Mouse (Mus musculus) limb, embryonic 11.5 days (tissue): ENCODE measurements around the gene Schip1. TPM values are rescaled to one million over a fixed set of nuclear protein-coding genes. Genes with fewer than 3 reads are reported as not detected.

Source experiments
- ATAC-seq: fragments of 200-750 bp; cut with Nextera tagmentation; 2 replicates; pipeline ENCODE4 v1.8.0; 2017; ENCODE audit warnings: low read depth; ENCODE audit not compliant: insufficient number of reproducible peaks, low FRiP score, low TSS enrichment
- DNase-seq: peaks from one replicate; pipeline ENCODE4 v3.0.0-alpha.2; 2015; ENCODE audit warnings: low spot score
- H3K27ac ChIP-seq: fragments of 300-500 bp; sonication (generic); replicated peaks from 2 replicates; pipeline ENCODE4 v1.5.1; 2014; ENCODE audit warnings: low read depth, mild to moderate bottlenecking, low read length
- H3K27me3 ChIP-seq: fragments of 300-500 bp; sonication (generic); 2 replicates; pipeline ENCODE4 v1.6.1; 2014; ENCODE audit warnings: mild to moderate bottlenecking, low read length, mixed read lengths; ENCODE audit not compliant: control insufficient read depth, insufficient read depth
- H3K36me3 ChIP-seq: fragments of 300-500 bp; sonication (generic); 2 replicates; pipeline ENCODE4 v1.6.1; 2014; ENCODE audit warnings: mild to moderate bottlenecking, low read length, moderate library complexity, mixed read lengths; ENCODE audit not compliant: control insufficient read depth, insufficient read depth
- H3K4me1 ChIP-seq: fragments of 300-500 bp; sonication (generic); 2 replicates; pipeline ENCODE4 v1.6.1; 2014; ENCODE audit warnings: low read length, mixed read lengths; ENCODE audit not compliant: control insufficient read depth, insufficient read depth
- H3K4me2 ChIP-seq: fragments of 300-500 bp; sonication (generic); 2 replicates; pipeline ENCODE4 v1.6.1; 2014; ENCODE audit warnings: low read depth, mild to moderate bottlenecking, moderate library complexity; ENCODE audit not compliant: severe bottlenecking
- H3K4me3 ChIP-seq: fragments of 300-500 bp; sonication (generic); 2 replicates; pipeline ENCODE4 v1.5.1; 2014; ENCODE audit warnings: low read depth, low read length
- H3K9ac ChIP-seq: fragments of 300-500 bp; sonication (generic); 2 replicates; pipeline ENCODE4 v1.6.1; 2014; ENCODE audit warnings: mild to moderate bottlenecking, low read length
- H3K9me3 ChIP-seq: fragments of 300-500 bp; sonication (generic); 2 replicates; pipeline ENCODE4 v1.6.1; 2016; ENCODE audit warnings: low read length; ENCODE audit not compliant: control insufficient read depth
- WGBS: fragments of 180-500 bp; shearing (Covaris S2); extraction: QIAGEN DNeasy Blood & Tissue Kit; methylation state at CpG from one replicate; pipeline ENCODE4 v1.1.7; 2014; 5-methylcytosine and 5-hydroxymethylcytosine counted together
- polyA plus RNA-seq: library from polyadenylated mRNA; unstranded; fragments of >200 nt; fragmentation: Nextera tagmentation; extraction: Ambion mirVana; gene quantifications from 2 replicates; pipeline ENCODE4 v1.2.1, GENCODE M21; 2014

The Schip1 gene
- polyA plus RNA-seq, 1 experiment from 2014 or later = 34.9 TPM

GRCm38 (mm10) chr3:68305647-68306046 is 241.0 kb downstream of the Schip1 start:
- Histone ChIP-seq H3K9me3 (no peaks in the 10 kb centered on the region), H3K9ac (no peak overlapping the region), H3K4me1 (no peaks in the 10 kb centered on the region), H3K36me3 (no peaks in the 10 kb centered on the region), H3K4me3 (no peak overlapping the region), H3K27me3 (no peaks in the 10 kb centered on the region), H3K4me2 (no peak overlapping the region), H3K27ac (no peak overlapping the region)
- ATAC-seq (no peak), DNase-seq (no peak)
- WGBS = 40% methylated on average over 1 of the region's 1 CpGs

GRCm38 (mm10) chr3:68306726-68307125 is 242.1 kb downstream of the Schip1 start:
- Histone ChIP-seq H3K4me3 (no peak overlapping the region), H3K9ac (no peak overlapping the region), H3K4me2 (no peak overlapping the region), H3K36me3 (no peaks in the 10 kb centered on the region), H3K27me3 (no peaks in the 10 kb centered on the region), H3K4me1 (no peaks in the 10 kb centered on the region), H3K9me3 (no peaks in the 10 kb centered on the region), H3K27ac (no peak overlapping the region)
- WGBS = 51% methylated on average over 4 of the region's 4 CpGs
- no peak for DNase-seq
- ATAC-seq = no peak

GRCm38 (mm10) chr3:68325575-68325974 is 261.0 kb downstream of the Schip1 start:
- 82% methylated on average over 6 of the region's 6 CpGs for WGBS
- H3K4me1 ChIP-seq = no peaks in the 10 kb centered on the region
- no peak overlapping the region for H3K9ac ChIP-seq
- H3K36me3 ChIP-seq = no peaks in the 10 kb centered on the region
- no peaks in the 10 kb centered on the region for H3K9me3 ChIP-seq
- no peak overlapping the region for H3K4me3 ChIP-seq
- ATAC-seq = no peak
- H3K27ac ChIP-seq = no peak overlapping the region
- no peak overlapping the region for H3K4me2 ChIP-seq
- DNase-seq = no peak
- H3K27me3 ChIP-seq = no peaks in the 10 kb centered on the region

GRCm38 (mm10) chr3:68332515-68332914 is 267.9 kb downstream of the Schip1 start:
- no peak overlapping the region for H3K9ac ChIP-seq
- H3K4me1 ChIP-seq = no peaks in the 10 kb centered on the region
- DNase-seq (no peak), ATAC-seq (no peak)
- WGBS = 38% methylated on average over 2 of the region's 2 CpGs
- no peaks in the 10 kb centered on the region for H3K36me3 ChIP-seq
- H3K4me3 ChIP-seq = no peak overlapping the region
- H3K27me3 ChIP-seq = no peaks in the 10 kb centered on the region
- no peaks in the 10 kb centered on the region for H3K9me3 ChIP-seq
- H3K4me2 ChIP-seq = no peak overlapping the region
- no peak overlapping the region for H3K27ac ChIP-seq

GRCm38 (mm10) chr3:68335501-68335900 is 270.9 kb downstream of the Schip1 start:
- WGBS = 92% methylated on average over 4 of the region's 4 CpGs
- H3K36me3 ChIP-seq = no peaks in the 10 kb centered on the region
- DNase-seq = no peak
- no peaks in the 10 kb centered on the region for H3K4me1 ChIP-seq
- no peak for ATAC-seq
- no peak overlapping the region for H3K9ac ChIP-seq
- no peaks in the 10 kb centered on the region for H3K27me3 ChIP-seq
- H3K4me2 ChIP-seq = no peak overlapping the region
- H3K27ac ChIP-seq = no peak overlapping the region
- H3K9me3 ChIP-seq = no peaks in the 10 kb centered on the region
- H3K4me3 ChIP-seq = no peak overlapping the region

- H3K27ac ChIP-seq = no peak overlapping the region
- ATAC-seq (no peak), DNase-seq (no peak)
- H3K27me3 ChIP-seq = no peaks in the 10 kb centered on the region
- 62% methylated on average over 6 of the region's 6 CpGs for WGBS
- H3K4me2 ChIP-seq = no peak overlapping the region
- peaks cover 6% of the 10 kb centered on the region; the same call in 1 of the 2 replicates for H3K4me1 ChIP-seq
- H3K4me3 ChIP-seq = no peak overlapping the region
- no peaks in the 10 kb centered on the region for H3K36me3 ChIP-seq
- H3K9ac ChIP-seq = no peak overlapping the region
- no peaks in the 10 kb centered on the region; the same call in 1 of the 2 replicates for H3K9me3 ChIP-seq
Observed at GRCm38 (mm10) chr3:68350624-68351023, 286.0 kb downstream of the Schip1 start.

- peaks cover 6% of the 10 kb centered on the region; the same call in 1 of the 2 replicates for H3K4me1 ChIP-seq
- H3K4me2 ChIP-seq = no peak overlapping the region
- no peak overlapping the region for H3K4me3 ChIP-seq
- H3K27me3 ChIP-seq = no peaks in the 10 kb centered on the region
- no peak overlapping the region for H3K9ac ChIP-seq
- no peaks in the 10 kb centered on the region; the same call in 1 of the 2 replicates for H3K9me3 ChIP-seq
- H3K36me3 ChIP-seq = no peaks in the 10 kb centered on the region
- no peak for ATAC-seq
- DNase-seq = no peak
- no peak overlapping the region for H3K27ac ChIP-seq
- 24% methylated on average over 3 of the region's 3 CpGs for WGBS
Observed at GRCm38 (mm10) chr3:68351461-68351860, 286.9 kb downstream of the Schip1 start.

- H3K4me2 ChIP-seq = no peak overlapping the region
- H3K4me3 ChIP-seq = no peak overlapping the region
- H3K9me3 ChIP-seq = no peaks in the 10 kb centered on the region; the same call in 1 of the 2 replicates
- 90% methylated on average over 7 of the region's 7 CpGs for WGBS
- peaks cover 6% of the 10 kb centered on the region; the same call in 1 of the 2 replicates for H3K4me1 ChIP-seq
- no peaks in the 10 kb centered on the region for H3K36me3 ChIP-seq
- ATAC-seq (no peak), DNase-seq (no peak)
- H3K27me3 ChIP-seq = no peaks in the 10 kb centered on the region
- no peak overlapping the region for H3K9ac ChIP-seq
- no peak overlapping the region for H3K27ac ChIP-seq
Observed at GRCm38 (mm10) chr3:68352961-68353360, 288.4 kb downstream of the Schip1 start.

GRCm38 (mm10) chr3:68353492-68353891 is 288.9 kb downstream of the Schip1 start:
- peaks cover 6% of the 10 kb centered on the region; the same call in 1 of the 2 replicates for H3K4me1 ChIP-seq
- DNase-seq = no peak
- no peaks in the 10 kb centered on the region; the same call in 1 of the 2 replicates for H3K9me3 ChIP-seq
- no peak overlapping the region for H3K4me2 ChIP-seq
- H3K36me3 ChIP-seq = no peaks in the 10 kb centered on the region
- no peak overlapping the region for H3K27ac ChIP-seq
- WGBS = 80% methylated on average over 3 of the region's 3 CpGs
- ATAC-seq = no peak
- no peaks in the 10 kb centered on the region for H3K27me3 ChIP-seq
- no peak overlapping the region for H3K9ac ChIP-seq
- no peak overlapping the region for H3K4me3 ChIP-seq
